Mouse (Mus musculus) C2C12 (cell line): ENCODE measurements around the gene Zfyve9. TPM values are rescaled to one million over a fixed set of nuclear protein-coding genes. Genes with fewer than 3 reads are reported as not detected.

Experiments used
- H3K27me3 ChIP-seq: one replicate; pipeline ENCODE4 v1.6.1; 2011; ENCODE audit not compliant: control insufficient read depth, insufficient read depth, insufficient read length
- H3K36me3 ChIP-seq: one replicate; pipeline ENCODE4 v1.6.1; 2011; ENCODE audit not compliant: control insufficient read depth, insufficient read depth
- H3K4me3 ChIP-seq: one replicate; pipeline ENCODE4 v1.5.1; 2011; ENCODE audit warnings: mild to moderate bottlenecking, control low read depth; ENCODE audit not compliant: poor library complexity, insufficient read depth, severe bottlenecking
- H3K79me2 ChIP-seq: one replicate; pipeline ENCODE4 v1.6.1; 2011; ENCODE audit not compliant: control insufficient read depth, insufficient read depth
- H3K79me3 ChIP-seq: one replicate; pipeline ENCODE4 v1.6.1; 2011; ENCODE audit warnings: low read depth, control low read depth
- H3ac ChIP-seq: one replicate; pipeline ENCODE3; 2011; ENCODE audit warnings: low read depth; ENCODE audit not compliant: control insufficient read depth, insufficient read length
- CEBPB ChIP-seq: IDR thresholded peaks from one replicate; pipeline ENCODE4 v1.6.1; 2011; ENCODE audit warnings: low read depth, mild to moderate bottlenecking, control low read depth, moderate library complexity
- CTCF ChIP-seq: IDR thresholded peaks from one replicate; pipeline ENCODE4 v1.5.1; 2011; ENCODE audit not compliant: control insufficient read depth, insufficient read depth, insufficient read length
- FOSL1 ChIP-seq: IDR thresholded peaks from one replicate; pipeline ENCODE4 v1.8.0; 2011; ENCODE audit warnings: mild to moderate bottlenecking, low read length; ENCODE audit not compliant: poor library complexity, insufficient read depth, severe bottlenecking
- MAX ChIP-seq: IDR thresholded peaks from one replicate; pipeline ENCODE4 v1.6.1; 2011; ENCODE audit warnings: mild to moderate bottlenecking, control low read depth
- MYOD1 ChIP-seq: IDR thresholded peaks from one replicate; pipeline ENCODE4 v1.6.1; 2011; ENCODE audit warnings: low read depth; ENCODE audit not compliant: control insufficient read depth, insufficient read length
- MYOG ChIP-seq: IDR thresholded peaks from one replicate; pipeline ENCODE4 v1.6.1; 2011; ENCODE audit not compliant: control insufficient read depth, insufficient read length; ENCODE audit errors: extremely low read depth
- USF1 ChIP-seq: IDR thresholded peaks from one replicate; pipeline ENCODE4 v1.6.1; 2011; ENCODE audit warnings: low read depth, mild to moderate bottlenecking, control low read depth, moderate library complexity
- polyA plus RNA-seq: library from polyadenylated mRNA; unstranded; fragments of >200 nt; fragmentation: generic; extraction: Trizol; gene quantifications from one replicate; pipeline ENCODE4 v1.2.1, GENCODE M21; 2012; ENCODE audit warnings: missing spikeins

The Zfyve9 gene
- polyA plus RNA-seq, 1 experiment: 5.5 TPM

DNA sequence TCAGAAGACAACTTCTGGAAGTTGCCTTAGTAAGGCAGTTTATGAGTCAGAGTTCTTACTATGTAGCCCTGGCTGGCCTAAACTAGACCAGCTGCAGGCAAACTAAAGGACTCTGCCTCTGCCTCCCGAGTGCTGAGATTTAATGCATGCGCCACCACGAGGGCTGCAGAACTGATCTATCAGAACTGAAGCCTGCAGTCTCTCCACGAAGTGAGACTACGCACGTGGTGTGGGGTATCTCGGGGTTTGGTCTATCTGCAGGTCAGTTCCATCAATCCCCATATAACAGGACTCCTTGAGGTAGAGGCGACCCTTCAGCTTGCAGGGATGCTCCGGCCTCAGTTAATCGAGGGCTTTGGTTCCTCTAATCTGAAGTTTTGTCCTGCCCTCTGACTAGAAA, 161.4 kb downstream of the Zfyve9 start:
- Histone ChIP-seq H3ac (peak overlapping the region; percentile 68), H3K4me3 (peak overlapping the region; percentile 78), H3K36me3 (peaks cover 55% of the 10 kb centered on the region), H3K27me3 (no peaks in the 10 kb centered on the region), H3K79me2 (peaks cover 34% of the 10 kb centered on the region), H3K79me3 (peaks cover 13% of the 10 kb centered on the region)
- no peak for TF ChIP-seq MYOD1
- no peak for TF ChIP-seq FOSL1
- no peak for TF ChIP-seq MAX
- TF ChIP-seq MYOG: no peak
- TF ChIP-seq CEBPB: no peak
- TF ChIP-seq CTCF: no peak
- TF ChIP-seq USF1: no peak

DNA sequence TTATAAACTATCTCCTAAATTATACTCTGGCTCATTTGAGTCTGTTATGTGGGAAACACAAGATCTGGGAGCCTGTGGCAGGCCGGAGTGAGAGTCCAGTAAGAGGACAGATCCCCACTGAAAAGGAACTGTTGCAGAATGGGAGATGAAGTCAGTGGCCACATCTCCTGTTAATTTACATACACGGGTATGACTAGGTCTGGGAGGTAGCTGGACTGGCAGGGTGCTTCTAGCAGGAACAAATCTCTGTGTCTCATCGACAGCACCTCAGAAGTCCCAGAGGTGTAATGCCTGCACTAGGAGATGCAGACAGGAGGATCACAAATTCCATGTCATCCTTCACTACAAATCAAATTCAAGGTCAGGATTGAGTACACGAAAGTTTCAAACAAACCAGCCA, 162.0 kb downstream of the Zfyve9 start:
- Histone ChIP-seq H3K27me3 (no peaks in the 10 kb centered on the region), H3K36me3 (peaks cover 54% of the 10 kb centered on the region), H3K79me3 (peaks cover 13% of the 10 kb centered on the region), H3K4me3 (no peak overlapping the region), H3ac (peak overlapping the region; percentile 22), H3K79me2 (peaks cover 34% of the 10 kb centered on the region)
- TF ChIP-seq USF1 (no peak), CEBPB (no peak), MYOD1 (no peak), CTCF (no peak), FOSL1 (no peak), MAX (no peak), MYOG (no peak)

DNA sequence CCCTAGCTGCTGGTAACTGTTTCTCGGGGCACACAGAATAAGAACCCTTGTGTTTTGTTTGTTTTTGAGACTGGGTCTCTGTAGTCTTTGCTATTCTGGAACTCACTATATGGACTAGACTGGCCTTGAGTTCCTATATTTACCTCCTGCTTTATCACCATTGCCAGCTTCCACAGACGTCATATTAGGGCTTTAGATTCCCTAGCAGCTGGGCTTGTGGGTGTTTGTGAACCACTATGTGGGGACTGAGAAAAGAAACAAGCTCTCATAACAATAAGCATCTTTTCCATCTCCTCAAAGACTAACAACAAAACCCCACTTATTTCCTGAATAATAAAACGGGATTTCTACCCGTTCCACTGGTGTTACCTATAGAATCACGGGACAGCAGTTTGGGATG, 169.7 kb downstream of the Zfyve9 start:
- Histone ChIP-seq H3ac (no peak overlapping the region), H3K27me3 (no peaks in the 10 kb centered on the region), H3K36me3 (peaks cover 81% of the 10 kb centered on the region), H3K79me2 (no peaks in the 10 kb centered on the region), H3K79me3 (peaks cover 1% of the 10 kb centered on the region), H3K4me3 (no peak overlapping the region)
- no peak for TF ChIP-seq CTCF
- TF ChIP-seq USF1: no peak

DNA sequence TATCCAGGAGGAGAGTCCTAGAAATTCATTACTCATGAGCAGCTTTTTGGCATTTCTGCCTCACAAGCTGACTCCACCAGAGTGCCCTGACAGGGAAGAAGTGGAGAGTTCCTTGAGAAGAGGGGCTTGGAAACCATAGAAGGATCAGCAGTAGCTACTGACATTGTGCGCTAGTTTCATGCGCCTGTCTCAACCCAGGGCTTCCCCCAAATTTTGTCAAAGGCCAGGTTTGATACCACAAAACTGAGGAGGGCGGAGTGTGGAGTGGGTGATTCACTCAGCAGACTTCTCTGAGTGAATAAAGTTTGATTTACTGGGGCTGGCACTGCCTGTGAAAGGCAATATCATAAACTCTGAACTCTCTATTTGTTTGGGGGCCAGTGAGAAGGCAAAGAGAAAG, 171.9 kb downstream of the Zfyve9 start:
- no peaks in the 10 kb centered on the region for H3K79me3 ChIP-seq
- H3K79me2 ChIP-seq: no peaks in the 10 kb centered on the region
- no peak overlapping the region for H3ac ChIP-seq
- H3K4me3 ChIP-seq: no peak overlapping the region
- peaks cover 80% of the 10 kb centered on the region for H3K36me3 ChIP-seq
- no peak for TF ChIP-seq CEBPB
- no peak for TF ChIP-seq USF1
- TF ChIP-seq MYOG: no peak
- no peak for TF ChIP-seq MAX
- no peak for TF ChIP-seq FOSL1
- no peak for TF ChIP-seq CTCF
- no peak for TF ChIP-seq MYOD1
- H3K27me3 ChIP-seq: no peaks in the 10 kb centered on the region

DNA sequence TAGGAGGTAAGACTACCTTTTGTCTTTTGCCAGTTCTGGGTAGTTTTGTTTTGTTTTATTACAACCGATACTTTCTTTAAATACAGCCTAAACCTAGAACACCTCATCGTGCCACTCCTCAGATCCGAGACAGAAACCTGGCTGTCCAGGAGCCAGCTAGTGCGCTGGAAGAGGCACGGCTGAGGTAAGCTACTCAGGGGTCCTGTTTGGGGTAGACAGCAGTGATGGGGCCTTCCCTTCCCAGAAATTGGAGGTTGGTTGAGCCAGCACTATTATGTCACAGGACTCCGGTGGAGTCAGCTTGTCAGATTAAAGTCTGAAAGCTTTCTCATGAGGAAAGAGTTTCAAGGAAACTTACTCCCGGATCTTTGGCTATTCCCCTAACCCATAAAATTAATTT, 178.7 kb downstream of the Zfyve9 start:
- no peaks in the 10 kb centered on the region for H3K27me3 ChIP-seq
- no peak overlapping the region for H3ac ChIP-seq
- H3K79me3 ChIP-seq: no peaks in the 10 kb centered on the region
- no peak overlapping the region for H3K4me3 ChIP-seq
- TF ChIP-seq CEBPB: no peak
- no peak for TF ChIP-seq USF1
- TF ChIP-seq MYOG: no peak
- TF ChIP-seq FOSL1: no peak
- H3K36me3 ChIP-seq: peaks cover 86% of the 10 kb centered on the region
- no peaks in the 10 kb centered on the region for H3K79me2 ChIP-seq

DNA sequence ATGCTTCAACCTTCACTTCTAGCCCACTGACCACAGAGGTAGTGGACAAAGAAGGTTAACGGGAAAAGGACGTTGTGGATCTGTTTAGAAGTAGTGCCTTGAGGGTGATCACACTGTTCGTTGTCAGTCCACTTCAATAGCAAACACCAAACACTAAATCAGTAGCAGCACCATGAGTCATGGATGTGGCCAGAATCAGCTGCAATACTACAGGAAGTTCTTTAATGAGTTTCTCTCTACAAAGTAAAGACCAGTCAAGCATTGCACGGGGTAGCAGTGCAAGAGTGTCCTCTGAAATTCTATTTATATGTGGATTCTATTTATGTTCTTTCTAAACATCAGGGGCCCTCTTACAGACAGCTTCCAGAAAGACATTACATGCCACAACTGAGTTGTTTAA, 182.3 kb downstream of the Zfyve9 start:
- H3K27me3 ChIP-seq: no peaks in the 10 kb centered on the region
- no peaks in the 10 kb centered on the region for H3K79me2 ChIP-seq
- no peak overlapping the region for H3K4me3 ChIP-seq
- H3K36me3 ChIP-seq: peaks cover 84% of the 10 kb centered on the region
- H3ac ChIP-seq: no peak overlapping the region
- TF ChIP-seq MYOD1 (no peak), FOSL1 (no peak), CEBPB (no peak), USF1 (no peak), MYOG (no peak), CTCF (no peak), MAX (no peak)
- no peaks in the 10 kb centered on the region for H3K79me3 ChIP-seq
